Mouse (Mus musculus): ENCODE results near the gene Rtl6. TPM values are rescaled to one million over a fixed set of nuclear protein-coding genes. Genes with fewer than 3 reads are reported as not detected.

Rtl6 gene
- polyA plus RNA-seq, 1 experiment from 2014 or later = 75.4 TPM

DNA sequence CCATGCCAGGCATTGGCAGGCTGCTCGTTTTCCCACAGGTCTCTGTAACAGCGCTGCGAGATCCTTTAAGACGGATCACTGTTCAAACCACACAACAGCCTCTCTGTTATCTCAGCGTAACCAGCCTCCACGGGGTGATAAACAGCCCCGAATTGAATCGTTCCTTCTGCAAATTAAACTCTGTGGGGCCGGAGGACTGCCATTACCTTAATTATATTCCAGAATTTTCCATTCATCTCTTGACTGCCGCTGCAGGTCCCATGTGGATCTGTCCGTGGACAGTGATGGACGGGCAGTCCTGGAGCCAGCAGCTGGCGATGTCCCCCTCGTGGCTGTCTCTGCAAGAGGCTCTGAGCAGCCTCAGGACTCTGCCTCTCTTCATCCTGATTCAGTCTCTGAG lies 30.7 kb downstream of the Rtl6 start:
- Histone ChIP-seq H3K27ac (ENCODE audit: low read length) (no peak overlapping the region), H3K4me2 (ENCODE audit: low read length) (no peak overlapping the region)

DNA sequence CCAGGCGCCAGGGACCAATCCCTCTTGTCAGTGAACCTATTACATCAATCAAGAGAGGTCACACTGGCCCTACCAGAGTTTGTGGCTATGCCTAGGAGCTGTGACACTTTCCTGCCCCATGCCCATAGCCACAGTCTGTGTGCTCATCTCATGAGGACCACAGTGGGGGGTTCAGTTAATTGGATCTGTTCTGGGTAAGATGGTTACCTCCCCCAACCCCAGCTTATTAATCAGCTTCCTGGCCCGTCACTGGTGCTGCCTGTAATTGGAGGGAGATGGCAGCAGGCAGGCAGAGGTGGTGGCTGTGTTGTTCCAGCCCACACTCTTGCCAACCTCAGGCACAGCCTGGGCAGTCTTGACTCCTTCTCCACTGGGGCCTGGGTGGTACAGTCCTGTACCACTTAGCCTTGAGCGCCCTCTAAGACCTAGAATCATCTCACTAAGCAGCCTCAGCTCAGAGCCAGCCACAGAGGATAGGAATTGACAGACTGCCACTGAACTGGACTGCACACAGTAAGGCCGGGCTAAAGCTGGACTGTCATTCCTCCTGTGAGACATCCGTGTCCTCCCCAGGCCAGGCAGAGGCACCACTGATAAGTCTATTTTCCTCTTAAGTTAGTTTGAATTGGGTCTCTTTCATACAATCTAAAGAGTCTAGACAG lies 32.3 kb downstream of the Rtl6 start:
- Histone ChIP-seq H3K36me3 (ENCODE audit: control insufficient read depth, insufficient read depth, low read length) (no peaks in the 10 kb centered on the region), H3K4me2 (ENCODE audit: low read length) (no peak overlapping the region), H3K27ac (ENCODE audit: low read length) (no peak overlapping the region), H3K9me3 (replicated peaks; ENCODE audit: control insufficient read depth, low read length, poor library complexity, severe bottlenecking) (no peaks in the 10 kb centered on the region), H3K9ac (ENCODE audit: low read depth, low read length) (no peak overlapping the region), H3K27me3 (ENCODE audit: control insufficient read depth, insufficient read depth, low read depth, low read length) (no peaks in the 10 kb centered on the region), H3K4me3 (ENCODE audit: low read depth, low read length) (no peak overlapping the region), H3K4me1 (ENCODE audit: control insufficient read depth, insufficient read depth, low read length) (peaks cover 4% of the 10 kb centered on the region; the same call in 1 of the 2 replicates)
- WGBS = 58% methylated on average over 5 of the region's 5 CpGs
- no peak for ATAC-seq

More for the DNA sequence above, 30.7 kb downstream of the Rtl6 start:
- ATAC-seq = no peak
- WGBS = 48% methylated on average over 14 of the region's 14 CpGs
- H3K9ac ChIP-seq (ENCODE audit: low read depth, low read length) = no peak overlapping the region
- H3K9me3 ChIP-seq (replicated peaks; ENCODE audit: control insufficient read depth, low read length, poor library complexity, severe bottlenecking) = no peaks in the 10 kb centered on the region
- no peak overlapping the region for H3K4me3 ChIP-seq (ENCODE audit: low read depth, low read length)
- no peaks in the 10 kb centered on the region for H3K27me3 ChIP-seq (ENCODE audit: control insufficient read depth, insufficient read depth, low read depth, low read length)
- H3K4me1 ChIP-seq (ENCODE audit: control insufficient read depth, insufficient read depth, low read length) = 0 out of 2 replicates have a peak, but pooled peaks cover 3% of the 10 kb centered on the region
- H3K36me3 ChIP-seq (ENCODE audit: control insufficient read depth, insufficient read depth, low read length) = no peaks in the 10 kb centered on the region

DNA sequence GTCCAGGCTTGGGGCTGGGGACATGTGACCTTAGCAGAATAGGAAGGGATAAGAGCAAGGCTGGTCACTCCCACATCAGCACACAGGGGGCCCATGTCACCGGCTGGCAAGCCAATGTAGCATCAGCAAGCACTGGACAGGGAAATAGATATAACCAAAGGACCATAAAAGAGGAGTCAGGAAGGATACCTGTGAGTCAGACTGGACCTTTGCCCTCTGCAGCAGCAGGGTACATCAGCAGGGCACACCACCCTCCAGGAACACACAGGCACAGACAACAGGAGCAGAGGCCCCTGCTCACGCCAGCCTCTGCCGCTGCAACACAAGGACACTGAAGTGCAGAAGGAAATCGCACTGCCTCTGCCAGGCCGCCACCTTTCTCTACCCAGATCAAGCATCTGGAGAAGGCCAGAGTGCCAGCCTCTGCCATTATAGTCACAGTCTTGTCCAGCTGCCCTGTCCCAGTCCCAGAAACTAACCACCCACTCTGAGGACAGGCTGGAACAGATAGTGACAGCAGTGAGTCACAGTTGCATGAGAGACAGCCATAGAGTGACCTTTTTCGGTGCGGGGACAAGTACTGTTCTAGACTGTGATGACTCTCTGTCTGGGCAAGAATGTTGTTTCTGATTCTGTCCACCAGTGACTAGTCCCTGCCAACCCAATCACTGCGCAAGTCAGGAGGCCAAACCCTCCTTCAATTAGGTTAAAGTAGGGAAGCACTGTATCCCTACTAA lies 34.5 kb downstream of the Rtl6 start:
- Histone ChIP-seq H3K4me3 (ENCODE audit: low read depth, low read length) (no peak overlapping the region), H3K36me3 (ENCODE audit: control insufficient read depth, insufficient read depth, low read length) (no peaks in the 10 kb centered on the region), H3K27me3 (ENCODE audit: control insufficient read depth, insufficient read depth, low read depth, low read length) (no peaks in the 10 kb centered on the region), H3K4me1 (ENCODE audit: control insufficient read depth, insufficient read depth, low read length) (peaks cover 4% of the 10 kb centered on the region; the same call in 1 of the 2 replicates), H3K9me3 (replicated peaks; ENCODE audit: control insufficient read depth, low read length, poor library complexity, severe bottlenecking) (no peaks in the 10 kb centered on the region), H3K27ac (ENCODE audit: low read length) (no peak overlapping the region), H3K4me2 (ENCODE audit: low read length) (no peak overlapping the region), H3K9ac (ENCODE audit: low read depth, low read length) (no peak overlapping the region)
- 92% methylated on average over 8 of the region's 8 CpGs for WGBS
- ATAC-seq = no peak

DNA sequence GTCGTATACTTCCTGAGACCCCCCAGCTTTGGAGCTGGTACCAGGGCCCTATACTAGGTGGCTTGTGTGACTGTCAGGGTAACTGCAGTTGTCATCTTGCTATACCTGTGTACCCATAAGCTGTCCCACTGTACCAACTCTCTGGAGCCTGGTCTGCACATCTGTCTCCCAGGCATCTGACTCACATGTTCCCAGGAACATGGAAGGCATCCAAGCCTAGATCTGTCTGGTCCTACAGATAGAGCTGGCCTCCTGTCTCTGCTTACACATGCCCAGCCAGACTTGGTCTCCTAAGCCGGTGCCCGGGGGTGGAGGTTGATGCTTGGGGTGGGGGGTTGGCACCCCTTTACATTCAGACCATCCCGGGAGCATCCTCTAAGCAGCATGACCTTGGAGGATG lies 36.1 kb downstream of the Rtl6 start:
- WGBS = 73% methylated on average over 4 of the region's 4 CpGs

DNA sequence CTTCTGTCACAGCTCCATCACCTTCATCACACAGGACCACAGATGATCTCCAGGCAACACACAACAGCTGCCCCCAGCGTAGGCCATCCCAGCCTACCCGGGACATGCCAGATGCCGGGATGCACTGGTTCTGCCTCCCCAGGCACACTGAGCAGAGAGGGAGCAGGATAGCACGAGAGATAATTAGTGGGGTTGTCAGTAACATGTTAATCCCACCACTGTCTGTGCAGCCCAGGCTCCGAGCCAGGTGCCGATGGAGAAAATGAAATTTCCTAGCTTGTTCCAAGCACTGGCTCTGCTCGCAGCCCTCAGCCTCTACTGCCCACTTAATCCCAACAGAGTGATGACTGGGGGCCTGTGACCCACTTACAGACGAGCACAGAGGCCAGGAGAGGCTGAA lies 39.1 kb downstream of the Rtl6 start:
- no peaks in the 10 kb centered on the region for H3K27me3 ChIP-seq (ENCODE audit: control insufficient read depth, insufficient read depth, low read depth, low read length)
- H3K4me2 ChIP-seq (ENCODE audit: low read length) = no peak overlapping the region
- no peak overlapping the region for H3K9ac ChIP-seq (ENCODE audit: low read depth, low read length)
- 26% methylated on average over 8 of the region's 8 CpGs for WGBS
- 0 out of 2 replicates have a peak, but pooled peaks have one; percentile 11 for ATAC-seq
- no peak overlapping the region for H3K27ac ChIP-seq (ENCODE audit: low read length)
- peaks cover 4% of the 10 kb centered on the region; the same call in 1 of the 2 replicates for H3K4me1 ChIP-seq (ENCODE audit: control insufficient read depth, insufficient read depth, low read length)
- H3K4me3 ChIP-seq (ENCODE audit: low read depth, low read length) = no peak overlapping the region
- H3K9me3 ChIP-seq (replicated peaks; ENCODE audit: control insufficient read depth, low read length, poor library complexity, severe bottlenecking) = no peaks in the 10 kb centered on the region
- H3K36me3 ChIP-seq (ENCODE audit: control insufficient read depth, insufficient read depth, low read length) = no peaks in the 10 kb centered on the region

More for the DNA sequence above, 36.1 kb downstream of the Rtl6 start:
- ATAC-seq = no peak
- Histone ChIP-seq H3K9me3 (replicated peaks; ENCODE audit: control insufficient read depth, low read length, poor library complexity, severe bottlenecking) (no peaks in the 10 kb centered on the region), H3K27ac (ENCODE audit: low read length) (no peak overlapping the region), H3K36me3 (ENCODE audit: control insufficient read depth, insufficient read depth, low read length) (no peaks in the 10 kb centered on the region), H3K4me1 (ENCODE audit: control insufficient read depth, insufficient read depth, low read length) (peaks cover 4% of the 10 kb centered on the region; the same call in 1 of the 2 replicates), H3K4me3 (ENCODE audit: low read depth, low read length) (no peak overlapping the region), H3K9ac (ENCODE audit: low read depth, low read length) (no peak overlapping the region), H3K4me2 (ENCODE audit: low read length) (no peak overlapping the region), H3K27me3 (ENCODE audit: control insufficient read depth, insufficient read depth, low read depth, low read length) (no peaks in the 10 kb centered on the region)

DNA sequence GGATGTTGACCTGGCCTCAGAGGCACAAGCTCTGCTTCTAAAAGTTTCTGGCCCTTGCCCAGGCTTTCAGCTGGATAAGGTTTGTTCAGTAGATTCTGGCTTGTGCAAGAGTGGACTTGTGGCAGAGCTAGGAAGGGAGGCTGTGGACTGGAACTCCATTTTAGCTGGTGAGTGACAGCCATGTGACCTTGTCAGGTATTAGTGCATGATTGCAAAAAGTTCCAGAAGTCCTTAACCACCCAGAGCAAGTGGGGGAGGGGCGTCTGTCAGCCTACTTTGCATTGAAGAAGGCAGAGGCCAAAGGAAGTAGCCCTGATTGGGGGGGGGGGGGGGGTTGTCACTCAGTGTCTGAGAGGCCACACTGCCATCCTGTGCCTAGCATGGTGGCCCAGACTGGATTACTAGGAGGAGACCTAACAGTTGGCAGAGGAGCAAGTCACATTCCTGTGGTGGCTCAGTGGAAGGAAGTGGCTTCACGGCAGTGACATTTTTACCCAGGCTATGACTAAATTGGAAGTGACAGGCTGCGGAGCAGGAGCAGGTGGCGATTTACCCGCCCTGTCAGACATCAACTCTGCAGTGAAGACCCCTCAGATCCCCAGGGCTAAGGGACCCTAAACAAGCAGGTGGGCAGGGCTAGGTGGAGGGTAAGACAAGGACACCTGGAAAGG lies 44.9 kb downstream of the Rtl6 start:
- ATAC-seq = no peak
- no peak overlapping the region for H3K4me3 ChIP-seq (ENCODE audit: low read depth, low read length)
- H3K4me1 ChIP-seq (ENCODE audit: control insufficient read depth, insufficient read depth, low read length) = peaks cover 9% of the 10 kb centered on the region
- no peaks in the 10 kb centered on the region for H3K36me3 ChIP-seq (ENCODE audit: control insufficient read depth, insufficient read depth, low read length)
- H3K27me3 ChIP-seq (ENCODE audit: control insufficient read depth, insufficient read depth, low read depth, low read length) = no peaks in the 10 kb centered on the region
- no peak overlapping the region for H3K27ac ChIP-seq (ENCODE audit: low read length)
- no peak overlapping the region for H3K9ac ChIP-seq (ENCODE audit: low read depth, low read length)
- no peaks in the 10 kb centered on the region for H3K9me3 ChIP-seq (replicated peaks; ENCODE audit: control insufficient read depth, low read length, poor library complexity, severe bottlenecking)
- 45% methylated on average over 5 of the region's 5 CpGs for WGBS
- H3K4me2 ChIP-seq (ENCODE audit: low read length) = no peak overlapping the region

DNA sequence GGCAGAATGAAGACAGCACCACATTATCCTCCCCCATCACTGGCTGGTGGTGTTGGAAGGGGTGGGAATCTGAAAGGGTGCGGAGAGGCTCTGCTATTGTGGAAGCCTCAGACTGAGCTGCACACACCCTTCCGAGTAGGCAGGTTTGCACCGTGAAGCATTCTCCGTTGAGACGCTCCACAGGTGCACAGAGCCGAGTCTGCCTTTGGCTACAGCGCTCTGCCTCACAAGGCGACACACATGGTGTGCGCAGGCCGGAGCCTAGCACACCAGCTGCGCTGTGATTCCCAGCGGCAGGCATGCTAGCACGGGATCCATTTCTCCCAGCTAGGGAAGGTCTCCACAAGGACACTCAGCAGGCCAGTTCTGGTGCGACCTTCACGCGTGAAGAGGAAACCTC lies 47.6 kb downstream of the Rtl6 start:
- peaks cover 9% of the 10 kb centered on the region for H3K4me1 ChIP-seq (ENCODE audit: control insufficient read depth, insufficient read depth, low read length)
- H3K9me3 ChIP-seq (replicated peaks; ENCODE audit: control insufficient read depth, low read length, poor library complexity, severe bottlenecking) = no peaks in the 10 kb centered on the region
- H3K27ac ChIP-seq (ENCODE audit: low read length) = no peak overlapping the region
- H3K36me3 ChIP-seq (ENCODE audit: control insufficient read depth, insufficient read depth, low read length) = no peaks in the 10 kb centered on the region
- H3K27me3 ChIP-seq (ENCODE audit: control insufficient read depth, insufficient read depth, low read depth, low read length) = no peaks in the 10 kb centered on the region
- H3K4me3 ChIP-seq (ENCODE audit: low read depth, low read length) = no peak overlapping the region
- ATAC-seq = peak; percentile 31; the same call in 1 of the 2 replicates
- WGBS = 56% methylated on average over 16 of the region's 16 CpGs
- H3K9ac ChIP-seq (ENCODE audit: low read depth, low read length) = no peak overlapping the region
- no peak overlapping the region for H3K4me2 ChIP-seq (ENCODE audit: low read length)

DNA sequence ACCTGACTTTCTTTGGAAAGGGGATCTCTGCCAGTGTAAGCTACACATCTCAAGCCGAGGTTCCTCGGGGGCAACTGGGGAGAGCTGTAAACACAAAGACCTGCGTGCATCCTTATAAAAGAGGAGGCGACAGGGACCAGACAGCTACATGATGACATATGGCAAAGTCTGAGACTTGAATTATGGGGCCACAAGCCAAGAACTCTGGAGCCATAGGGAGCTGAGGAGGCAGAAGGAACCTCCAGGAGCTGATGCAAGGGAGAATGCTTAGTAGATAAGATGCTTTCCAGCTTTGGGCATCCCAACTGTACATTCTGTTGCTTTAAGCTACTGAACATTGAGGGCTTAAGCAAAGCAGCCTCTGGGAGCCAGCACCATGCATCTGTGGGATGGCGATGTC lies 48.5 kb downstream of the Rtl6 start:
- H3K4me2 ChIP-seq (ENCODE audit: low read length) = no peak overlapping the region
- no peaks in the 10 kb centered on the region for H3K27me3 ChIP-seq (ENCODE audit: control insufficient read depth, insufficient read depth, low read depth, low read length)
- no peak overlapping the region for H3K27ac ChIP-seq (ENCODE audit: low read length)
- peaks cover 13% of the 10 kb centered on the region for H3K4me1 ChIP-seq (ENCODE audit: control insufficient read depth, insufficient read depth, low read length)
- no peak overlapping the region for H3K4me3 ChIP-seq (ENCODE audit: low read depth, low read length)
- no peak for ATAC-seq
- no peak overlapping the region for H3K9ac ChIP-seq (ENCODE audit: low read depth, low read length)
- no peaks in the 10 kb centered on the region for H3K9me3 ChIP-seq (replicated peaks; ENCODE audit: control insufficient read depth, low read length, poor library complexity, severe bottlenecking)
- 70% methylated on average over 5 of the region's 5 CpGs for WGBS
- no peaks in the 10 kb centered on the region for H3K36me3 ChIP-seq (ENCODE audit: control insufficient read depth, insufficient read depth, low read length)

DNA sequence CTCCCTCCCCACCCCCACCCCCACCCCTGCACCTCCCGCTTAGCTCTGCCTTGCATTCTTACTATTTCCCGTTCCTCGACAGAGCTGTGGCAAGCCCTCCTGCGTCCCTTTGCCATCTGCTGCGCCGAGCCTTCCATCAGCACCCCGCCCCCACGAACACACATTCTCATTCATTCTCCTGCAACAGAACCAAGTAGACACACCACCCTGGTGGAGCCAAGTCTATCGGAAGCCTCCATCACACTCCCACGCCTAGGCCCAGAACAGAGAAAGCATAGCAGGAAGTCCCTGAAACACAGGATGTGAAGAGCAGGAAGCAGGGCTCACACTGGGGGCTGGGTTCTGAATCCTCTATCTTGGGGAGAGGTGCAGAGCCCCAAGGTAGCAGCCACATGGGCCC lies 51.6 kb downstream of the Rtl6 start:
- no peak overlapping the region for H3K9ac ChIP-seq (ENCODE audit: low read depth, low read length)
- no peaks in the 10 kb centered on the region for H3K36me3 ChIP-seq (ENCODE audit: control insufficient read depth, insufficient read depth, low read length)
- H3K4me1 ChIP-seq (ENCODE audit: control insufficient read depth, insufficient read depth, low read length) = peaks cover 13% of the 10 kb centered on the region
- 87% methylated on average over 10 of the region's 10 CpGs for WGBS
- H3K27ac ChIP-seq (ENCODE audit: low read length) = no peak overlapping the region
- no peaks in the 10 kb centered on the region for H3K27me3 ChIP-seq (ENCODE audit: control insufficient read depth, insufficient read depth, low read depth, low read length)
- H3K9me3 ChIP-seq (replicated peaks; ENCODE audit: control insufficient read depth, low read length, poor library complexity, severe bottlenecking) = no peaks in the 10 kb centered on the region
- no peak for ATAC-seq
- no peak overlapping the region for H3K4me2 ChIP-seq (ENCODE audit: low read length)
- H3K4me3 ChIP-seq (ENCODE audit: low read depth, low read length) = no peak overlapping the region

All from midbrain, embryonic 16.5 days (tissue).